Mouse (Mus musculus) midbrain, embryonic 10.5 days (tissue): ENCODE measurements around the gene Ndufa3. TPM values are rescaled to one million over a fixed set of nuclear protein-coding genes. Genes with fewer than 3 reads are reported as not detected.
"Not testable (repeated sequence)": the region's sequence is repeated elsewhere in the genome, so short reads cannot be mapped to it uniquely, and the experiment has no call there.

Experiments
- DNase-seq: peaks from one replicate; pipeline ENCODE4 v3.0.0-alpha.2; 2017; ENCODE audit warnings: low spot score
- H3K27ac ChIP-seq: fragments of 300-500 bp; sonication (generic); replicated peaks from 2 replicates; pipeline ENCODE4 v1.5.1; 2016; ENCODE audit warnings: mild to moderate bottlenecking
- H3K27me3 ChIP-seq: fragments of 300-500 bp; sonication (generic); 2 replicates; pipeline ENCODE4 v1.6.1; 2016; ENCODE audit warnings: low read depth, mild to moderate bottlenecking; ENCODE audit not compliant: poor library complexity, severe bottlenecking
- H3K36me3 ChIP-seq: fragments of 300-500 bp; sonication (generic); 2 replicates; pipeline ENCODE4 v1.6.1; 2016; ENCODE audit warnings: mild to moderate bottlenecking, moderate library complexity
- H3K4me1 ChIP-seq: fragments of 300-500 bp; sonication (generic); 2 replicates; pipeline ENCODE4 v1.6.1; 2016
- H3K4me3 ChIP-seq: fragments of 300-500 bp; sonication (generic); 2 replicates; pipeline ENCODE4 v1.5.1; 2016; ENCODE audit warnings: mild to moderate bottlenecking, moderate library complexity
- H3K9me3 ChIP-seq: fragments of 300-500 bp; sonication (generic); replicated peaks from 2 replicates; pipeline ENCODE4 v1.6.1; 2016; ENCODE audit warnings: mild to moderate bottlenecking
- WGBS: fragments of 180-500 bp; shearing (Covaris S2); methylation state at CpG from one replicate; pipeline ENCODE4 v1.1.7; 2016; 5-methylcytosine and 5-hydroxymethylcytosine counted together
- polyA plus RNA-seq: library from polyadenylated mRNA; unstranded; fragments of >200 nt; fragmentation: Nextera tagmentation; extraction: Ambion mirVana; gene quantifications from 2 replicates; pipeline ENCODE4 v1.2.1, GENCODE M21; 2016

Ndufa3 gene
- polyA plus RNA-seq, result 372 and 423 TPM in 2 replicates

DNA sequence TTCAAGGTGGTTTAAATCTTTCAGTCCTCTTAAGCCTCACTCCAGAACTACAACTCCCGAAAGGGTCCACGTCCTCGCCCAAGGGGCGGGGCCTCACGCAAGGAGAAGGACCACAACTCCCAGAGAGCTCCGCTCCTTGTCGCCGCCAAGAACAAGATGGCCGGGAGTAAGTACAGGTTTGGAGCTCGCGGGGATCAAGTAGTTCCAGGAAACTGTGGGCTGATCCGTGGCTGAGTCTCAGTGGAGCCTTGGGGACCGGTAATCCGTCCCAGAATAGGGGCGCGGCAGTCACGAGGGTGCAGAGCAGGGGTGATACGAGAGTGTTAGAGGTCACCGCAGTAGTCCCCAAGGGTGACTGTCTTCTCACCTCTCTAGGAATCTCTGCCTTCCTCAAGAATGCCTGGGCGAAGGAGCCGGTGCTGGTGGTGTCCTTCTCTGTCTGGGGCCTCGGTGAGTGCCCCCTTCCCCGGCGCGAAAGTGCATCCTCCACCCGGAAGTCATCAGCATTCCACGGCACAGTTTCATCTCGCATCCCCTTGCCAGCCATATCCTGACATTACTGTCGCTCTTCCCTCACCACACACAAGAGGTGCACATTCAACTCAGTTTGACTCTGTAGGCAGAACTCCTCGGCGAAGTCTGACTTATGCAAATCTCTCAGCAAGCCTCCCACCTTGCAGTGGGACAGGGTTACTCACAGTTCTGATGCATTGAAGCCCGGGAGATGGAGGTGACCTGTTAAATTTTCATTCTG, at the start of gene Ndufa3:
Gene Ndufa3 (plus strand): TSS at position 132 of the 754 bp plus-strand sequence.
- peaks cover 6% of the 10 kb centered on the region for H3K4me1 ChIP-seq
- WGBS, result 2% methylated on average over 32 of the region's 32 CpGs
- H3K36me3 ChIP-seq, result peaks cover 35% of the 10 kb centered on the region
- peak within 1 kb of the TSS; percentile 86 for H3K27ac ChIP-seq
- peak; percentile 86 for DNase-seq
- H3K4me3 ChIP-seq, result peak within 1 kb of the TSS; percentile 87
- no peaks in the 10 kb centered on the region for H3K27me3 ChIP-seq
- H3K9me3 ChIP-seq, result no peaks in the 10 kb centered on the region

DNA sequence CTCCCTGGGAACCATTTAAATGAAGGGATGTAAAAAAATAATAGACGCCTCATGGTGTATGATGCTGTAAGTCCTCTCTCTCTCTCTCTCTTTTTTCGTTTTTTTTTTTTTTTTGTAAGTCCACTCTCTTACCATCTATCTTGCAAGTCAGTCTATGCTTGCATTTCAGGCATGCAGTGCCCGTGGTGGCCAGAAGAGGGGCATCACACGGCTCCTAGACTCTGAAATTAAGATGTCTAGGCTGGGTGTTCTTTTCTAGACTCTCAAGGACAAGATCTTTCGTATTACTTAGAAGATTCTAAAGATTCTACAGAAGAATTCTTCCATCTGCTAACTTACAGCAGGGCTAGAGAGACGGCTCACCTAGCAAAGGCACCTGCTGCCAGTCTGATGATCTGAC, 47.4 kb upstream of the Ndufa3 start:
- H3K4me3 ChIP-seq, result no peak overlapping the region
- no peaks in the 10 kb centered on the region for H3K4me1 ChIP-seq
- no peak overlapping the region for H3K27ac ChIP-seq
- no peaks in the 10 kb centered on the region for H3K36me3 ChIP-seq
- no peaks in the 10 kb centered on the region for H3K27me3 ChIP-seq
- DNase-seq, result no peak
- WGBS, result 71% methylated on average over 6 of the region's 6 CpGs
- H3K9me3 ChIP-seq, result peaks cover 3% of the 10 kb centered on the region; the same call in 1 of the 2 replicates

DNA sequence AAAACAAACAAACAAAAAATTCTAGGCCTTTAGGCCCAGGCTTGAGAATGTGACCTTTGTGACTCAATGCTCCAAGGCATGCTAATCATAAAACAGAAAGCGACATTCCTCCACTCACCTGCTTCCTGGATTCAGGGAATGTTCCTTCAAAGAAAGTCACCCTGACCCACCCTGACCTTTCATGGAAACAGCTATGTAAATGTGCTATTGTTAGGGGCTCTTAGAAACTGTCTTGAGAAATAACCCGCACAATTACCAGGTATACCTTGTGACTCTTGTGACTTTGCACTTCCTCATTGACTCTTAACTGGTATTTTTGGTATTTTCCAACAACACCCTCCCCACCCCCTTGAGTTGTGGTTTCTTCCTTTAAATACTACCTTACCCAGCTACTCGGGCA, 46.6 kb upstream of the Ndufa3 start:
- WGBS, result 91% methylated on average over 3 of the region's 3 CpGs
- H3K27ac ChIP-seq, H3K4me3 ChIP-seq, DNase-seq, H3K27me3 ChIP-seq, H3K9me3 ChIP-seq, H3K4me1 ChIP-seq, H3K36me3 ChIP-seq: not testable (repeated sequence)

DNA sequence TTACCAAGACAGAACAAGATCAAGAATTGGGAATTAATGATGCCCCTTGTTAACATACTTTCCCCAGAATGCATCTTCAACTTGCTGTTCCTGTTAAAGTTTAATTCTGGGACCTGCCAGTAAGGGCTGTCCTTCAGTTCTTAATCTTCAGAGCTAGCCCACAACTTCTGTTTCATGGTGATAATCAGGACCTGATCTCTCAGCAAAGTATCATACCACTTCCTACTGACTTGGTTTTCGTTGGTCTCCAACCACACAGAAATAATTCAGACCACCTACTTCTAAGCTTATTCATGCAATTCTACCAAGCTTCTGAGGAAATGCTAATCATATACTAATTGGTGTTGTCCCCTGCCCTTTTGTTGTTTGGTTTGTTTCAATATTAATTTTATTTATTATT, 45.3 kb upstream of the Ndufa3 start:
- Histone ChIP-seq H3K27me3 (no peaks in the 10 kb centered on the region), H3K9me3 (peaks cover 3% of the 10 kb centered on the region; the same call in 1 of the 2 replicates), H3K4me1 (no peaks in the 10 kb centered on the region), H3K27ac (no peak overlapping the region), H3K4me3 (no peak overlapping the region), H3K36me3 (no peaks in the 10 kb centered on the region)
- 86% methylated on average over 1 of the region's 1 CpGs for WGBS
- no peak for DNase-seq

DNA sequence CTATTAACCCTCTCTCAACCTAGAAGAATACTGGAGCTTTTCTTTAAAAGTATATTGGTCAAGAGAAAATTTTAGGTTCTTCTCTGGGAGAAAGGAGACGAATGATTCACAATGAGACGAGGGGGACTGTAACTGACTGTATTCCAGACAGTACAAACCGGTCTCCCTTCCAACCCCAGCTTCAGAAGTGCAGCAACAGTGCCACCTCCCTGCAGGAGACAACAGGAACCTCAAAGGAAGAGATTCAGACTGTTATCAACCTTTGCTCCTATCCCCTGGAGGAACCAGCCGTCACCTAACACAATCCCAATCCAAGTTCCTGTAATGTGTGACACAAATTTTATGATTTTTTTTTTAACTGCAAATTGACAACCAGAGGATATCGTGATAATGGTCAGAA, 43.0 kb upstream of the Ndufa3 start:
- Histone ChIP-seq H3K4me1 (no peaks in the 10 kb centered on the region), H3K27ac (no peak overlapping the region), H3K4me3 (no peak overlapping the region), H3K36me3 (no peaks in the 10 kb centered on the region), H3K9me3 (peaks cover 3% of the 10 kb centered on the region; the same call in 1 of the 2 replicates), H3K27me3 (no peaks in the 10 kb centered on the region)
- WGBS, result 60% methylated on average over 5 of the region's 5 CpGs
- DNase-seq, result no peak

DNA sequence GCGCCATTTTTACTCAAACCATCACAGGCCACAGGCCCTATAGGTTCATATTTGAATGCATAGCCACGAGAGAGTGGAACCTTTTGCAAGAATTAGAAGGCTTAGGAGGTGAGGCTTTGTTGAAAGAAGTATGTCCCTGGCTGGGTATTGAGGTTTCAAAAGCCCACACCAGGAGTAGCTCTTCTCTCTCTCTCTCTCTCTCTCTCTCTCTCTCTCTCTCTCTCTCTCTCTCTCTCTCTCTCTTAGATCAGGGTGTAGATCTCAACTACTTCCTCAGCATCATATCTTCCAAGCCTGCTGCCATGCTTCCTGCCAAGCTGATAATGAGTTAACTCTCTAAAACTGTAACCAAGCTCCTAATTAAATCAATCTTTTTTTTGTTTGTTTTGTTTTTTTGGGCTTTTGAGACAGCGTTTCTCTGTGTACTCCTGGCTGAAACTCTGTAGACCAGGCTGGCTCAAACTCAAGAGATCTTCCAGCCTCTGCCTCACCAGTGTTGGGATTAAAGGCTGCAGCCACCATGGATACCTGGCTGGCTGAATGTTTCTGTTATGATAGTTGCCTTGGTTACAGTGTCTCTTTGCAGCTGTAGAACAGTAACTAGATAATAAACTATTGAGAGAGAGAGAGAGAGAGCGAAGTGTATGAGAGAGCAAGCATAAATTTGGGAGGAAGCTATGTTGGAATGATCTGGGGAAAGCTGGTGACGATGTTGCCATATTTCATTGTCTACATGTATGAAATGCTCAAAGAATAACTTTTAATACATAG, 40.6 kb upstream of the Ndufa3 start:
- H3K9me3 ChIP-seq, result peaks cover 2% of the 10 kb centered on the region; the same call in 1 of the 2 replicates
- H3K4me1 ChIP-seq, result no peaks in the 10 kb centered on the region
- no peaks in the 10 kb centered on the region for H3K36me3 ChIP-seq
- H3K4me3 ChIP-seq, result no peak overlapping the region
- 86% methylated on average over 5 of the region's 5 CpGs for WGBS
- H3K27ac ChIP-seq, result no peak overlapping the region
- no peaks in the 10 kb centered on the region for H3K27me3 ChIP-seq
- DNase-seq, result no peak

DNA sequence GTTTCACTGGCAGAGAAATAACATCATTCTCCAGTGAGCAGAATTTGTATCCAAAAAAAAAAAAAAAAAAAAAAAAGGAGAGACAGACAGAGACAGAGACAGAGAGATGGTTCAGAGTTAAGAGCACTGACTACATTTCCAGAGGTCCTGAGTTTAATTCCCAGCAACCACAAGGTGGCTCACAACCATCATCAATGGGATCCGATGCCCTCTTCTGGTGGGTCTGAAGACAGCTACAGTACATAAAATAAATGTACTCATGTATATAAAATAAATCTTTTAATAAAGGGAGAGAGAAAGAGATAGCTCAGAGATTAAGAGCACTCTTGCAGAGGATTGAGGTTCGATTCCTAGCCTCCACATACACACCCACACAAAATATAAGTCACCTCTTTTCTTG, 39.0 kb upstream of the Ndufa3 start:
- Histone ChIP-seq H3K9me3 (no peaks in the 10 kb centered on the region), H3K4me1 (no peaks in the 10 kb centered on the region), H3K27ac (no peak overlapping the region), H3K27me3 (no peaks in the 10 kb centered on the region), H3K4me3 (no peak overlapping the region), H3K36me3 (no peaks in the 10 kb centered on the region)
- no peak for DNase-seq
- 88% methylated on average over 2 of the region's 2 CpGs for WGBS

DNA sequence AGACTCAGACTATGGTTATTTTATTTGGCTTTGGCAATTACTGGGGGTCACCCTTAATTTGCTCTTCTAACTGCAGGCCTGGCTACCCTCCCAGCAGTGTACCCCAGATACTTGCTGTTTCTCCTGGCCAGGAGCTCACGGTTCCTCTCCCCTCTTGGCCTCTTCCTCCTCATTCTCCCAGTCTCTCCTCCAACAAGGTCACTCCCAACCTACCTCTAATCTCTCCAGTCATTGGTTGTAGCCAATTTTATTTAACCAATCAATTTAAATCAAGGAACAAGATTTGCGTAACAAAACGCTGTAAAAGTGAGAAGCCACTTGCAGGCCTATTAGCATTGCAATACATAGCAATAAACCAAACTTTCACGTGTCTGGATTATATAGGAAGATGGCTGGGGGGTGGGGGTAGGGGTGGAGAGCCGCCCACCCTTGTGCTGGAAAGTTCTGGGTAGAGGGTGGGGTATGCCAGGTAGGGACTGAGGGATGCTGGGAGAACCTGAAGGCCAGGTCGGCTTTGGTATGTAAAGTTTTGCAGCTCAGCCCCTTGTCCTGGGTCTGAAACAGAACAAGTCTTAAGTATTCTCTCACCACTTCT, 38.1 kb upstream of the Ndufa3 start:
- 77% methylated on average over 6 of the region's 6 CpGs for WGBS
- no peaks in the 10 kb centered on the region for H3K4me1 ChIP-seq
- no peak overlapping the region for H3K4me3 ChIP-seq

DNA sequence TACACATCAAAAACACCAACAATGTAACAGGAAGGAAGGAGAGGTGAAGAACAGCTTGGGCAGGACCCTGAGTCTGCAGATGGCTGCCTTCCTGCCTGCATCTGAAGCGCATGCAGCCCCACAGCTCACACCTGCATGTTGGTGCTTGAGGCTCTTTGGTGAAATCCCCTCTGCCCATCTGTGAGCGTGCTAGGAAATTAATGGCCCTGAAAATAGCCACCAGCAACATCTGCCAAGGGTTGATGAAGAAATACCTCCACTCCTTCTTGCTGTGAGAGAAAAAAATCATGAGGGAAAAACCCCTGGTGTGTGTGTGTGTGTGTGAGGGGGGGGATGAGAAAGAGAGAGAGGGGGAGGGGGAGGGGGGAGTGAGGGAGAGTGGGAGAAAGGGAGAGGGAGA, 37.1 kb upstream of the Ndufa3 start:
- no peaks in the 10 kb centered on the region for H3K27me3 ChIP-seq
- no peak for DNase-seq
- 79% methylated on average over 2 of the region's 2 CpGs for WGBS
- no peaks in the 10 kb centered on the region for H3K9me3 ChIP-seq
- H3K27ac ChIP-seq, result no peak overlapping the region
- no peaks in the 10 kb centered on the region for H3K4me1 ChIP-seq
- H3K36me3 ChIP-seq, result no peaks in the 10 kb centered on the region
- H3K4me3 ChIP-seq, result no peak overlapping the region

More for the DNA sequence above, 38.1 kb upstream of the Ndufa3 start:
- Histone ChIP-seq H3K36me3 (no peaks in the 10 kb centered on the region), H3K27me3 (no peaks in the 10 kb centered on the region), H3K27ac (no peak overlapping the region), H3K9me3 (no peaks in the 10 kb centered on the region)
- DNase-seq, result no peak

DNA sequence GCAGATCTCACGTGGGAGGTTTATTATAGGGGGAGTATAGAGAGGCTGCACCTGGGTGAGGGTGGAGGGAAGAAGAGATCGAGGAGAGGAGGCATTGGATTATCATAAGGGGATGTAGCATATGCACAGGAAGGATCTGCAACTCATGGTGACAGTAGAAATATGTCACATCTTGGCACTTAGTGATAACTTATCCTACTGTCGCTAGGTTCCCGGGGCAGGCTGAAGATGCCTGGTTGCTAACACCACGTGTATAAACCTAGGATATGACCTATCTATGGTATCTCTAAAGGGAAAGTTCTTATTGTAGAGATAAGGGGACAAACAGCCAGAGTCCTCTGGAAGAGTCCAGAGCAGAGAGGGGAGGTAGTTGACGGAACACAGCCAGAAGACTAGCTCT, 31.4 kb upstream of the Ndufa3 start:
- no peaks in the 10 kb centered on the region for H3K27me3 ChIP-seq
- H3K27ac ChIP-seq, result no peak overlapping the region
- no peaks in the 10 kb centered on the region for H3K9me3 ChIP-seq
- DNase-seq, result no peak
- 19% methylated on average over 6 of the region's 6 CpGs for WGBS
- peaks cover 11% of the 10 kb centered on the region for H3K4me1 ChIP-seq
- H3K36me3 ChIP-seq, result no peaks in the 10 kb centered on the region
- 0 out of 2 replicates have a peak overlapping the region, but pooled peaks have one; percentile 11 for H3K4me3 ChIP-seq

DNA sequence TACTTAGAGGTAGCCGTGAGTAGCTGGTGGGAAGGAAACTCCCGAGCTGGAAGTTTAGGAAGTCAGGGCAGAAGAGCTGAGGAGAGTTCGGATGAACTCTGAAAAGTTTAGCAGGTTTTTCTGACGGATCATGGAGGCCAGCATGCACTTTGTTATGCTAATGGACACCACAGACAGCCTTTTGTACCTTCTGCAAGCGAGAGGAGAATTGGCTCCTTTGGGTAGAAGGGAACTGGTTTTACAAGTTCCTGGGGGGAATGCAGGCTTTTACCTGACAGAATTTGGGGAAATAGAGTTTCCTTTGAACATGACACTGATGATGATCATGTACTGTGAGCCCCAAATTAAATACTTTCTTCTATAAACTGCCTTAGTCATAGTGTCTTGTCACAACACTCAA, 30.9 kb upstream of the Ndufa3 start:
- no peaks in the 10 kb centered on the region for H3K27me3 ChIP-seq
- no peak overlapping the region for H3K27ac ChIP-seq
- H3K4me3 ChIP-seq, result peak overlapping the region; percentile 11; the same call in 1 of the 2 replicates
- H3K4me1 ChIP-seq, result peaks cover 11% of the 10 kb centered on the region
- 3% methylated on average over 5 of the region's 5 CpGs for WGBS
- H3K9me3 ChIP-seq, result no peaks in the 10 kb centered on the region
- no peaks in the 10 kb centered on the region for H3K36me3 ChIP-seq
- no peak for DNase-seq

DNA sequence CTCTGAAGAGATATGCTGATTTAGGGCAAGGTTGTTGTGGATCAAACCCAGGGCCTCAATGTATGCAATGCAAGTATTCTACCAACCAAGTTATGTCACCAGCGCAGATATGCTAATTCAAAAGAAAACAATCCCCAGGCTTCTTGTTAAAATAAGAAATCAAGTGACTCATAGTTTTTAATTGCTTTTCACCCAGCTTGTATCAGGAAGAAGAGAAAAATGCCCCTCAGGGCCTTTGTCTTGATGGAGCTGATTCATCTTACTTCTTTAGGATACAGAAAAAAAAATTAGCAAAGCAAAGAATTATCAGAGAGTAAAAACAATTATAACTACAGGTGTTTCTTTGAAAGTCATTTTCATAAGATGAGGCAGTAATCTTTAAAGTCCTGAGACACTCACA, 29.9 kb upstream of the Ndufa3 start:
- DNase-seq, result no peak
- no peaks in the 10 kb centered on the region for H3K36me3 ChIP-seq
- peaks cover 11% of the 10 kb centered on the region for H3K4me1 ChIP-seq
- no peaks in the 10 kb centered on the region for H3K27me3 ChIP-seq
- no peak overlapping the region for H3K4me3 ChIP-seq
- H3K9me3 ChIP-seq, result no peaks in the 10 kb centered on the region
- WGBS, result 85% methylated on average over 1 of the region's 1 CpGs
- H3K27ac ChIP-seq, result no peak overlapping the region

DNA sequence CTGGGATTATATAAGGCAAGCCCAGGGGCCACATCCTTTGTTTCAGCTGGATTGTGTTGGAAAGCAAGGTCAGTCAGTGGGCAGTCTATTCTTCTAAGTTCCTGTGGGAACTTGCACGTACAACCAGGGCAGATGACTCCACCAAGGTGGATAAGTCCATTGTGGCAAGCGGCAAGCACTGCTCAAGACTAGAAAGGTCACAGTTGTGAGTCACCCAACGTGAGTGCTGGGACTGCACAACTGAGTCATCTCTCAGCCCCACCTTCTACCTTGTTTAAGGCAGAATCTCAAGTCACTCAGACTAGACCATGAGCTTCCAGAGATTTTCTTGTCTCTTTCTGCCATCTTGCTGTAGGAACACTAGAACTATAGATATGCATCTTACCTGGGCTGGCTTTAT, 26.6 kb upstream of the Ndufa3 start:
- no peaks in the 10 kb centered on the region for H3K9me3 ChIP-seq
- H3K27me3 ChIP-seq, result no peaks in the 10 kb centered on the region
- H3K27ac ChIP-seq, result no peak overlapping the region
- peaks cover 11% of the 10 kb centered on the region for H3K4me1 ChIP-seq
- 83% methylated on average over 3 of the region's 3 CpGs for WGBS
- no peak for DNase-seq
- H3K4me3 ChIP-seq, result no peak overlapping the region
- H3K36me3 ChIP-seq, result no peaks in the 10 kb centered on the region
